Mouse (Mus musculus) midbrain, embryonic 15.5 days (tissue): ENCODE measurements around the gene Unc13d. TPM values are rescaled to one million over a fixed set of nuclear protein-coding genes. Genes with fewer than 3 reads are reported as not detected.
"Not testable (repeated sequence)": the region's sequence is repeated elsewhere in the genome, so short reads cannot be mapped to it uniquely, and the experiment has no call there.

Experiments used
- ATAC-seq: fragments of 200-750 bp; cut with Nextera tagmentation; replicated peaks from 2 replicates; pipeline ENCODE4 v1.8.0; 2017; ENCODE audit warnings: moderate TSS enrichment
- H3K27ac ChIP-seq: fragments of 300-500 bp; sonication (generic); 2 replicates; pipeline ENCODE4 v1.5.1; 2015; ENCODE audit warnings: mild to moderate bottlenecking, inconsistent platforms
- H3K27me3 ChIP-seq: fragments of 300-500 bp; sonication (generic); replicated peaks from 2 replicates; pipeline ENCODE4 v1.6.1; 2015; ENCODE audit warnings: inconsistent platforms
- H3K36me3 ChIP-seq: fragments of 300-500 bp; sonication (generic); replicated peaks from 2 replicates; pipeline ENCODE4 v1.6.1; 2015; ENCODE audit warnings: inconsistent platforms
- H3K4me1 ChIP-seq: fragments of 300-500 bp; sonication (generic); 2 replicates; pipeline ENCODE4 v1.6.1; 2015; ENCODE audit warnings: inconsistent platforms
- H3K4me2 ChIP-seq: fragments of 300-500 bp; sonication (generic); 2 replicates; pipeline ENCODE4 v1.6.1; 2015; ENCODE audit warnings: inconsistent platforms, mild to moderate bottlenecking, moderate library complexity
- H3K4me3 ChIP-seq: fragments of 300-500 bp; sonication (generic); 2 replicates; pipeline ENCODE4 v1.5.1; 2015; ENCODE audit warnings: mild to moderate bottlenecking, inconsistent platforms
- H3K9ac ChIP-seq: fragments of 300-500 bp; sonication (generic); 2 replicates; pipeline ENCODE4 v1.6.1; 2015; ENCODE audit warnings: mild to moderate bottlenecking, inconsistent platforms
- H3K9me3 ChIP-seq: fragments of 300-500 bp; sonication (generic); 2 replicates; pipeline ENCODE4 v1.6.1; 2016; ENCODE audit warnings: inconsistent platforms
- WGBS: fragments of 180-500 bp; shearing (Covaris S2); methylation state at CpG from one replicate; pipeline ENCODE4 v1.1.7; 2015; ENCODE audit warnings: mixed read lengths; 5-methylcytosine and 5-hydroxymethylcytosine counted together
- polyA plus RNA-seq: library from polyadenylated mRNA; unstranded; fragments of >200 nt; fragmentation: Nextera tagmentation; extraction: Ambion mirVana; gene quantifications from 2 replicates; pipeline ENCODE4 v1.2.1, GENCODE M21; 2015

Unc13d gene
- polyA plus RNA-seq, 1 experiment from 2014 or later, result 0.70 TPM

DNA sequence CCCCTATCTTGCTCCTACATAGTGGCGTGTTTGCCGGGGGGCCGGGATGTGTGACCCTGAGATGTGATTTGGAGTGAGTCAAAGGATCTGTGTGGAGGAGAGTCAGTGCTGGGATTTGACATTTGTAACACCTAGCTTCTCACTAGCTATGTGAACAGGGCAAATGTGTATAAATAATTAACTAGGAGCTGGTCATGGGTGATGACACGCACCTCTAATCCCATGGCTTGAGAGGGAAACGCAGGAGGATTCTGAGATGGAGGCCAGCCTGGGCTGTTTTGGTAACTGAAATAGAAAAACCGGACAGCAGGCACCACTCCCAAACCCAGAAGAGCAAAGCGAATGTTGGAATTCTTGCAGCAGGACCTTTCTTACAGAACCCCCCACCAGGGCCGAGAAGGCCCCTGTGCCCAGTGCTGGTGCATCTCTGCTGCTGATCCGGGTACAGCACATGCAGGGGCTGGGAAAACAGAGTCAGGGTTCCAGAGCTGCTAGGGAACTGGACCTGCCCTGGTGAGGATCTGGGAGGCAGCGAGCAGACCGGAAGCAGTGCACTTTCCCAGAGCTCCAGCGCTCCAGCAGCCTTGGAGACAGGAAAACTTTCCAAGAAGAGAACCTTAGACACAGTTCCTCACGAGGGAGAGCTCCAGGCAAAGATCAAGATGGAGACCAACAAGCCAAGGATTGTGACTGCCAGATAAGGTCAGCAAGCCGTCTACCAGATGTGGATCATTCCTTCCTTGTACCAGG, 21.1 kb upstream of the Unc13d start:
- no peaks in the 10 kb centered on the region for H3K27me3 ChIP-seq
- ATAC-seq, result no peak
- H3K4me2 ChIP-seq, result no peak overlapping the region
- no peak overlapping the region for H3K9ac ChIP-seq
- 76% methylated on average over 14 of the region's 14 CpGs for WGBS
- H3K4me1 ChIP-seq, result peaks cover 8% of the 10 kb centered on the region
- H3K9me3 ChIP-seq, result no peaks in the 10 kb centered on the region
- H3K4me3 ChIP-seq, result no peak overlapping the region
- no peak overlapping the region for H3K27ac ChIP-seq
- H3K36me3 ChIP-seq, result no peaks in the 10 kb centered on the region

GRCm38 (mm10) chr11:116096213-116097108, 18.7 kb upstream of the Unc13d start:
- ATAC-seq, result no peak
- Histone ChIP-seq H3K9ac (no peak overlapping the region), H3K27me3 (no peaks in the 10 kb centered on the region), H3K9me3 (no peaks in the 10 kb centered on the region), H3K4me1 (no peaks in the 10 kb centered on the region), H3K4me3 (no peak overlapping the region), H3K4me2 (no peak overlapping the region), H3K36me3 (no peaks in the 10 kb centered on the region), H3K27ac (no peak overlapping the region)
- WGBS, result 90% methylated on average over 5 of the region's 5 CpGs

DNA sequence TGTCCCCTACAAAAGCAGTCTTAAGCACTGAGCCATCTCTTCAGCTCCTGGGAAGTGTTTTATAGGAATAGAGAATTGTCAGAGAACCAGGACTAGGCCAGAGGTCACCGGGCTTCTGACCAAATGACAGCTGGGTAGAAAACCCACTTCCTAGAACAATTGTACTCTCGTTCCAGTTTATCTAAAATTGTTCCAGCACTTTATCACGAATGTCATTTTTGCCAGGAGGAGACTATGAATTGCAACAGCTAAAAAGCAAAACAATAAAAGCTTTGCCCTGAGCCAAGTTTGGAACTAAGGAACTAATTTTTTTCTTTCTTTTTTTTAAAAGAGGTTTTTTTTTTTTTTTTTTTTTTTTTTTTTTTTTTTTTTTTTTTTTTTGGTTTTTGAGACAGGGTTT, 17.8 kb upstream of the Unc13d start:
- 82% methylated on average over 3 of the region's 3 CpGs for WGBS
- Histone ChIP-seq H3K4me3 (no peak overlapping the region), H3K9me3 (no peaks in the 10 kb centered on the region), H3K4me2 (no peak overlapping the region), H3K27ac (no peak overlapping the region), H3K9ac (no peak overlapping the region), H3K4me1 (no peaks in the 10 kb centered on the region), H3K36me3 (no peaks in the 10 kb centered on the region), H3K27me3 (no peaks in the 10 kb centered on the region)
- ATAC-seq, result no peak

- H3K4me1 ChIP-seq, result no peaks in the 10 kb centered on the region
- no peak overlapping the region for H3K4me3 ChIP-seq
- no peaks in the 10 kb centered on the region for H3K27me3 ChIP-seq
- H3K9me3 ChIP-seq, result no peaks in the 10 kb centered on the region
- H3K27ac ChIP-seq, result no peak overlapping the region
- no peak for ATAC-seq
- 69% methylated on average over 16 of the region's 16 CpGs for WGBS
- no peak overlapping the region for H3K9ac ChIP-seq
- no peaks in the 10 kb centered on the region for H3K36me3 ChIP-seq
- H3K4me2 ChIP-seq, result no peak overlapping the region
Observed at GRCm38 (mm10) chr11:116093771-116094565, 16.2 kb upstream of the Unc13d start.

GRCm38 (mm10) chr11:116092959-116093358, 15.2 kb upstream of the Unc13d start:
- 93% methylated on average over 6 of the region's 6 CpGs for WGBS
- H3K4me2 ChIP-seq, H3K27me3 ChIP-seq, H3K9me3 ChIP-seq, ATAC-seq, H3K36me3 ChIP-seq, H3K9ac ChIP-seq, H3K4me1 ChIP-seq, H3K27ac ChIP-seq, H3K4me3 ChIP-seq: not testable (repeated sequence)

DNA sequence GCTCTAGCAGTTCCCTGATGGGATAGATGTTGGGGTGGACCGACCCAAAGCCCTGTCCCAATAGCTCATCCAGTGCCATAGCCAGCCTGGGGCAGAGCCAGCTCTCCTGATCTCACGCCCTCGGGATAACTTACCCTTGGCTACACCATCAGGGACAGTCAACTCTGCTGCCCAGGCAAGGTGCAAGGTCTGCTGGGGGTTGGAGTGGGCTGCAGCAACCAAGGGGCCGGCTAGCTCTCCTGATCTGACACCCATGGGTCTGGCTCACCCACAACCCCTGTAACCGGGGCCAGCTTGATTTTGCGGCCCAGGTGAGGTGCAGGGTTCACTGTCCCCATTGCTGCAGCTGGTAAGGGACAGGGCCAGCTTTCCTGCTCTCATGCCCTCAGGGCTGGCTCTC, 13.8 kb upstream of the Unc13d start:
- ATAC-seq, result no peak
- Histone ChIP-seq H3K27ac (no peak overlapping the region), H3K4me1 (peaks cover 5% of the 10 kb centered on the region), H3K36me3 (no peaks in the 10 kb centered on the region), H3K9ac (no peak overlapping the region), H3K27me3 (no peaks in the 10 kb centered on the region), H3K4me2 (no peak overlapping the region), H3K9me3 (no peaks in the 10 kb centered on the region), H3K4me3 (no peak overlapping the region)
- 84% methylated on average over 6 of the region's 6 CpGs for WGBS

GRCm38 (mm10) chr11:116089545-116089944, 11.8 kb upstream of the Unc13d start:
- Histone ChIP-seq H3K4me2 (no peak overlapping the region), H3K36me3 (no peaks in the 10 kb centered on the region), H3K27me3 (no peaks in the 10 kb centered on the region), H3K27ac (no peak overlapping the region), H3K9me3 (no peaks in the 10 kb centered on the region), H3K4me3 (no peak overlapping the region), H3K4me1 (peaks cover 17% of the 10 kb centered on the region), H3K9ac (no peak overlapping the region)
- WGBS, result 88% methylated on average over 6 of the region's 6 CpGs
- ATAC-seq, result no peak

DNA sequence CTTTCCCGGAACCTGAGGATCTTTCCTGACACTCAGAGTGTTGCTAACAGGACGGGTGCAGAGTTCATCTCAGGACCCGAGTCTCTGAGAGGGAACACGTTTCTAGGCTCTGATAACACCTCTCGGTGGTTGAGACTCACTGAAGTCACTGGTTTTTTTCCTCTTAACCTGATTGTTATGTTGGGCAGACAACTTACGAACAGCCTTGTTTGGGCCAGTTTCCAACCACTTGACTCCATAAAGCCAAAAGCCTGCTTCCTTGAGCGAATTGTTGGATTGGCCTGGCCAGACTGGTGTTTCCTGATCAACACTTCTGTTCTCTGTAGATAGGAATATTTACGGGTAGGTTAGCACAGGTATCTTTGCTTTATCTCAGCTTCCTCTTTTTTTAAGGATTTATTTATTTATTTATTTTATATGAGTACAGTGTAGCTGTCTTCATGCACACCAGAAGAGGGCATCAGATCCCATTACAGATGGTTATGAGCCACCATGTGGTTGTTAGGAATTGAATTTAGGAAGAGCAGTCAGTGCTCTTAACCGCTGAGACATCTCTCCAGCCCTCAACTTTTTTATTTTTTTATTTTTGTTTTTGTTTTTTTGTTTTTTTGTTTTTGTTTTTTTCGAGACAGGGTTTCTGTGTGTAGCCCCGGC, 11.1 kb upstream of the Unc13d start:
- no peak overlapping the region for H3K9ac ChIP-seq
- no peak overlapping the region for H3K4me3 ChIP-seq
- H3K9me3 ChIP-seq, result no peaks in the 10 kb centered on the region
- H3K36me3 ChIP-seq, result peaks cover under 1% of the 10 kb centered on the region; the same call in 1 of the 2 replicates
- no peak overlapping the region for H3K4me2 ChIP-seq
- no peak overlapping the region for H3K27ac ChIP-seq
- no peak for ATAC-seq
- peaks cover 17% of the 10 kb centered on the region for H3K4me1 ChIP-seq
- WGBS, result 88% methylated on average over 11 of the region's 11 CpGs
- H3K27me3 ChIP-seq, result no peaks in the 10 kb centered on the region

DNA sequence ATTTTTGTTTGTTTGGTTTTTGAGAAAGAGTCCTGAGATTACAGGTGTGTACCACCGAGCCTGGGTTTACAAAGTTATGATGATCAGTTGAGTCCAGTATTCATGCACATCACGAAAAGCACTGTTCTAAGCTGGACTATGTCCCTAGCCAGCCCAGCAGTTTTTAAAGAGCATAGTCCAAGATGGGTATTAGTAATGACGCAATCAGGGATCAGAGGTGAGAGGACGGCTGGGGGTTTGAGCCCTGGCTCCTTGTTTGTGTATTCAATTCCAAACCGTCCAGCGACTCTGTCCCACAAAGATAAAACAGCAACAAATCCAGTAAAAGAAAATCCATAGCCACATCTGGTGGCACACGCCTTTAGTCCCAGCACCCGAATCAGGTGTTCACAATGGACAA, 10.4 kb upstream of the Unc13d start:
- H3K4me2 ChIP-seq, result peak overlapping the region; percentile 56; the same call in 1 of the 2 replicates
- no peaks in the 10 kb centered on the region for H3K9me3 ChIP-seq
- 91% methylated on average over 8 of the region's 8 CpGs for whole genome bisulfite sequencing
- no peak overlapping the region for H3K4me3 ChIP-seq
- ATAC-seq, result no peak
- H3K9ac ChIP-seq, result no peak overlapping the region
- peaks cover 7% of the 10 kb centered on the region; the same call in 1 of the 2 replicates for H3K36me3 ChIP-seq
- no peaks in the 10 kb centered on the region for H3K27me3 ChIP-seq
- H3K27ac ChIP-seq, result no peak overlapping the region
- peaks cover 17% of the 10 kb centered on the region for H3K4me1 ChIP-seq

DNA sequence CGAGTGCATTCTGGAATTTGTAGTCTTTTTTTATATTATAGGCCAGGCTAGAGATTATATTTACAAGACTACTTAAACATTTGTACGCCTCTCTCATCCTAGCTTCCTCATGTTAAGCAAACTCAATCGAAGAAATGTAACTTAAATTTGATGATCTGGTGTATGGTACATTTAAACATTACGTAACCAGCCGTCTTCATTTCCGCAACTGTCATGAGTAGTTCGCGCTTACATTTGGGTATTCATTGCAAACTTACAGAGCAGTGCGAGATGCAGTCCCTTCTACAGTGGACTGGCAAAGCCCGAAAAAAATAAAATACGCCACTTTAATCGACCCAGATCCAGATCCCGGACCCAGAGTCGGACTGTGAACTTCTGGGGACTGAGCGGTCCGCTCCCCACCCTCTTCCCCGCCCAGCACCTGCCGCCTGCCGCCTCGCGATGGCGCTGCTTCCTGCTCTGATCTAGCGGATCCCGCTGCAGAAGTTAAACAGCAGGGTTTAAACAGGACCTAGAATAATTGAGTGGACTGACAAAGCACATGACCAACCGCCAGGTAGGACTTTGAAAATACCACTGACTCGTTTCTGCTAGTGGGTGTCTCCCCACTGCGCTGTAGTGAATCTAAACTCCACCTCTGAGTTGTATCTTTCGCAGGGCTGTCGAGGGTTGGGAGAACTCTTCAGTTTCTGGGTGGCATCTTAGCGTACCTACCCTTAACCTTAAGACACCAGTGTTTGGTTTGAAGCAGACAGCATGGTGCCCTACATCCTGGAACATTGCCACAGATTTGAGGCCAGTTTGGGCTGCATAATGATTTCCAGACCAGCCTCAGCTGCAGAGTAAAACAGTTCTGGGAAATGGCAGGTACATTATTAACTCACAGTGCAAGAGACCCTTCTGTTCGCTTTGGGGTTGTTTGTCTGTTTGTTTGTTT, 9.7 kb upstream of the Unc13d start:
- Histone ChIP-seq H3K4me1 (peaks cover 17% of the 10 kb centered on the region), H3K36me3 (peaks cover 10% of the 10 kb centered on the region; the same call in 1 of the 2 replicates), H3K4me3 (peak overlapping the region; percentile 50), H3K9ac (peak overlapping the region; percentile 17), H3K9me3 (no peaks in the 10 kb centered on the region), H3K27ac (peak overlapping the region; percentile 77), H3K27me3 (no peaks in the 10 kb centered on the region), H3K4me2 (peak overlapping the region; percentile 56)
- ATAC-seq, result peak; percentile 84
- whole genome bisulfite sequencing, result 3% methylated on average over 31 of the region's 31 CpGs
